Mouse (Mus musculus) midbrain, embryonic 11.5 days (tissue): Measurements from ENCODE around the gene Trim7. TPM values are rescaled to one million over a fixed set of nuclear protein-coding genes. Genes with fewer than 3 reads are reported as not detected.
"Not testable (repeated sequence)": the region's sequence is repeated elsewhere in the genome, so short reads cannot be mapped to it uniquely, and the experiment has no call there.

Experiments
- ATAC-seq: fragments of 200-750 bp; cut with Nextera tagmentation; 2 replicates; pipeline ENCODE4 v1.8.0; 2017; ENCODE audit warnings: moderate TSS enrichment, moderate library complexity; ENCODE audit not compliant: low FRiP score
- DNase-seq: peaks from one replicate; pipeline ENCODE4 v3.0.0; 2015; ENCODE audit warnings: low spot score; ENCODE audit errors: missing footprints
- H3K27ac ChIP-seq: fragments of 300-500 bp; sonication (generic); 2 replicates; pipeline ENCODE4 v1.5.1; 2014; ENCODE audit warnings: low read depth, low read length
- H3K27me3 ChIP-seq: fragments of 300-500 bp; sonication (generic); 2 replicates; pipeline ENCODE4 v1.6.1; 2014; ENCODE audit warnings: mild to moderate bottlenecking, low read length, moderate library complexity, mixed read lengths; ENCODE audit not compliant: control insufficient read depth, insufficient read depth
- H3K36me3 ChIP-seq: fragments of 300-500 bp; sonication (generic); 2 replicates; pipeline ENCODE4 v1.6.1; 2014; ENCODE audit warnings: mild to moderate bottlenecking, low read length, moderate library complexity, mixed read lengths; ENCODE audit not compliant: control insufficient read depth, insufficient read depth
- H3K4me1 ChIP-seq: fragments of 300-500 bp; sonication (generic); 2 replicates; pipeline ENCODE4 v1.6.1; 2014; ENCODE audit warnings: low read length; ENCODE audit not compliant: control insufficient read depth, insufficient read depth
- H3K4me2 ChIP-seq: fragments of 300-500 bp; sonication (generic); 2 replicates; pipeline ENCODE4 v1.6.1; 2014; ENCODE audit warnings: mild to moderate bottlenecking, moderate library complexity
- H3K4me3 ChIP-seq: fragments of 300-500 bp; sonication (generic); 2 replicates; pipeline ENCODE4 v1.5.1; 2014; ENCODE audit warnings: low read depth, low read length
- H3K9ac ChIP-seq: fragments of 300-500 bp; sonication (generic); 2 replicates; pipeline ENCODE4 v1.6.1; 2014; ENCODE audit warnings: low read length
- H3K9me3 ChIP-seq: fragments of 300-500 bp; sonication (generic); 2 replicates; pipeline ENCODE4 v1.6.1; 2016; ENCODE audit warnings: low read length; ENCODE audit not compliant: control insufficient read depth
- WGBS: fragments of 180-500 bp; shearing (Covaris S2); extraction: QIAGEN DNeasy Blood & Tissue Kit; methylation state at CpG from one replicate; pipeline ENCODE4 v1.1.7; 2014; 5-methylcytosine and 5-hydroxymethylcytosine counted together
- polyA plus RNA-seq: library from polyadenylated mRNA; unstranded; fragments of >200 nt; fragmentation: Nextera tagmentation; extraction: Ambion mirVana; gene quantifications from 2 replicates; pipeline ENCODE4 v1.2.1, GENCODE M21; 2014

The Trim7 gene
- polyA plus RNA-seq, 1 experiment from 2014 or later = 0.40 TPM

GRCm38 (mm10) chr11:48840805-48841204 is 14.9 kb downstream of the Trim7 start:
- Histone ChIP-seq H3K4me2 (no peak overlapping the region), H3K4me3 (no peak overlapping the region), H3K4me1 (peaks cover 9% of the 10 kb centered on the region), H3K9ac (no peak overlapping the region), H3K27ac (no peak overlapping the region), H3K9me3 (no peaks in the 10 kb centered on the region), H3K27me3 (peaks cover 25% of the 10 kb centered on the region), H3K36me3 (no peaks in the 10 kb centered on the region)
- DNase-seq = no peak
- ATAC-seq = no peak

GRCm38 (mm10) chr11:48841213-48841612 is 15.3 kb downstream of the Trim7 start:
- ATAC-seq = no peak
- DNase-seq = no peak
- no peak overlapping the region for H3K4me2 ChIP-seq
- no peaks in the 10 kb centered on the region for H3K9me3 ChIP-seq
- peaks cover 9% of the 10 kb centered on the region for H3K4me1 ChIP-seq
- peaks cover 22% of the 10 kb centered on the region for H3K27me3 ChIP-seq
- H3K27ac ChIP-seq = no peak overlapping the region
- H3K9ac ChIP-seq = no peak overlapping the region
- 91% methylated on average over 5 of the region's 5 CpGs for WGBS
- no peaks in the 10 kb centered on the region for H3K36me3 ChIP-seq
- H3K4me3 ChIP-seq = no peak overlapping the region

- no peaks in the 10 kb centered on the region for H3K9me3 ChIP-seq
- WGBS = 75% methylated on average over 4 of the region's 4 CpGs
- H3K9ac ChIP-seq = no peak overlapping the region
- no peak overlapping the region for H3K27ac ChIP-seq
- peaks cover 13% of the 10 kb centered on the region; the same call in 1 of the 2 replicates for H3K27me3 ChIP-seq
- H3K4me2 ChIP-seq = no peak overlapping the region
- DNase-seq (no peak), ATAC-seq (no peak)
- peaks cover 5% of the 10 kb centered on the region for H3K4me1 ChIP-seq
- H3K36me3 ChIP-seq = no peaks in the 10 kb centered on the region
- no peak overlapping the region for H3K4me3 ChIP-seq
Observed at GRCm38 (mm10) chr11:48842378-48842792, 16.4 kb downstream of the Trim7 start.

DNA sequence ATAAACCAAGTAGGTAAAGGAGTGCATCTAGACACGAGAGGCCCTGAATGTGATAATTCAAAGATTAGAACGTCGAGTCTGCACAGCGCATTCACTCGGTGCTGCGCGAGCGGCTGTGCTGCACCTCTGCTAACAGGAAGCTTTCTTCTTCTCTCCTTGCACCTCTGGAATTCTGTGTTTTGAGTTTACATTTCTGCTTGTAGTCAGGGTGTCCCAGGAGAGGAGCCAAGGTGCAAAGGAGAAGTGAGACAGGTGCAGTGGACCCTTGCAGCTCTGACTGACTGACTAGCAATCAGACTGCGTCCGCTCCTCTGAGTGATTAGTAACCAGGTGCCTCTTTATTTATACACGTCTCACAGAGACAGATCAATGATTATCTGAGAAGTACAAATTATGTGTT is 17.3 kb downstream of the Trim7 start:
- no peak overlapping the region for H3K4me3 ChIP-seq
- no peak overlapping the region for H3K27ac ChIP-seq
- H3K9me3 ChIP-seq = no peaks in the 10 kb centered on the region
- H3K4me1 ChIP-seq = peaks cover 5% of the 10 kb centered on the region
- H3K27me3 ChIP-seq = peaks cover 12% of the 10 kb centered on the region; the same call in 1 of the 2 replicates
- H3K9ac ChIP-seq = no peak overlapping the region
- no peak overlapping the region for H3K4me2 ChIP-seq
- 84% methylated on average over 11 of the region's 11 CpGs for WGBS
- no peak for ATAC-seq
- no peak for DNase-seq
- H3K36me3 ChIP-seq = no peaks in the 10 kb centered on the region

DNA sequence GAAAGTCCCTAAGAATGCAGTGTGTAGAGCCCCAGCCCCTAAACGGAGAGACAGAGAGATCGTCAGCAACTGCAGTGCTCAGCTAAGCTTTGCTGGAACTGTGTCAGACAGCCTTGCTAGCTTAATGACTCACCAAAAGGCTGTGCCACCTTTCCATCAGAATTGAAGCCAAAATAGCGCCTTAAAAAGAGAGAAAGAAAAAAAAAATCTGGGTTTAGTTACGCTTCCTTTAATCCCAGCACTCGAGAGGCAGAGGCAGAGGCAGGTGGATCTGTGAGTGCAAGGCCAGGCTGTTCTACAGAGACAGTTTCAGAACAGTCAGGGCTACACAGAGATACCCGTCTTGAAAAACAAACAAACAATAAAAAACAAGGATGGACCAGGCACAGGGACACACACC is 18.4 kb downstream of the Trim7 start:
- H3K27ac ChIP-seq = no peak overlapping the region
- H3K9me3 ChIP-seq = no peaks in the 10 kb centered on the region
- no peaks in the 10 kb centered on the region for H3K4me1 ChIP-seq
- no peaks in the 10 kb centered on the region for H3K36me3 ChIP-seq
- DNase-seq (peak; percentile 62), ATAC-seq (no peak)
- H3K4me3 ChIP-seq = no peak overlapping the region
- no peak overlapping the region for H3K4me2 ChIP-seq
- H3K9ac ChIP-seq = no peak overlapping the region
- whole genome bisulfite sequencing = 53% methylated on average over 6 of the region's 6 CpGs
- H3K27me3 ChIP-seq = peaks cover 2% of the 10 kb centered on the region; the same call in 1 of the 2 replicates

- no peaks in the 10 kb centered on the region for H3K4me1 ChIP-seq
- H3K4me3 ChIP-seq = no peak overlapping the region
- no peak overlapping the region for H3K9ac ChIP-seq
- H3K36me3 ChIP-seq = no peaks in the 10 kb centered on the region
- 41% methylated on average over 13 of the region's 13 CpGs for WGBS
- H3K4me2 ChIP-seq = no peak overlapping the region
- H3K27ac ChIP-seq = no peak overlapping the region
- DNase-seq (peak; percentile 21), ATAC-seq (no peak)
- H3K9me3 ChIP-seq = no peaks in the 10 kb centered on the region
- no peaks in the 10 kb centered on the region for H3K27me3 ChIP-seq
Observed at GRCm38 (mm10) chr11:48845244-48845815, 19.4 kb downstream of the Trim7 start.

DNA sequence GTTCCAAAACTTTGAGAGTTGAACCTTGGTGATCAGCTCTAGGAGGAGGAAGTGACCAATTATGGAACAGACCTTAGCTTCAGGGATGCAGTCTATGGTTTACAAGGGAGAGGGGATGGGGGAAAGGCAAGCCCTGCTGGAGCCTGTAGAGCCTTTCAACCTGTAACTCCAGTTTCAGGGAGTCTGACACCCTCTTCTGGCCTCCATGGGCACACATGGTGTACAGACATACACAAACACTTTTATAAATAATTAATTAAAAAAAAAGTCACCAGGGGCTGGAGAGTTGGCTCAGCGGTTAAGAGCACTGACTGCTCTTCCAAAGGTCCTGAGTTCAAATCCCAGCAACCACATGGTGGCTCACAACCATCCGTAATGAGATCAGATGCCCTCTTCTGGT is 20.4 kb downstream of the Trim7 start:
- H3K27ac ChIP-seq, H3K9ac ChIP-seq, H3K4me1 ChIP-seq, H3K4me2 ChIP-seq, H3K27me3 ChIP-seq, H3K4me3 ChIP-seq, ATAC-seq, H3K36me3 ChIP-seq, H3K9me3 ChIP-seq: not testable (repeated sequence)
- WGBS = 79% methylated on average over 2 of the region's 2 CpGs
- DNase-seq = peak; percentile 72

- no peak overlapping the region for H3K4me3 ChIP-seq
- H3K4me1 ChIP-seq = no peaks in the 10 kb centered on the region
- ATAC-seq (no peak), DNase-seq (no peak)
- no peaks in the 10 kb centered on the region for H3K27me3 ChIP-seq
- no peaks in the 10 kb centered on the region for H3K36me3 ChIP-seq
- no peak overlapping the region for H3K27ac ChIP-seq
- no peak overlapping the region for H3K9ac ChIP-seq
- no peak overlapping the region for H3K4me2 ChIP-seq
- 64% methylated on average over 5 of the region's 5 CpGs for WGBS
- H3K9me3 ChIP-seq = no peaks in the 10 kb centered on the region
Observed at GRCm38 (mm10) chr11:48846881-48847280, 20.9 kb downstream of the Trim7 start.

DNA sequence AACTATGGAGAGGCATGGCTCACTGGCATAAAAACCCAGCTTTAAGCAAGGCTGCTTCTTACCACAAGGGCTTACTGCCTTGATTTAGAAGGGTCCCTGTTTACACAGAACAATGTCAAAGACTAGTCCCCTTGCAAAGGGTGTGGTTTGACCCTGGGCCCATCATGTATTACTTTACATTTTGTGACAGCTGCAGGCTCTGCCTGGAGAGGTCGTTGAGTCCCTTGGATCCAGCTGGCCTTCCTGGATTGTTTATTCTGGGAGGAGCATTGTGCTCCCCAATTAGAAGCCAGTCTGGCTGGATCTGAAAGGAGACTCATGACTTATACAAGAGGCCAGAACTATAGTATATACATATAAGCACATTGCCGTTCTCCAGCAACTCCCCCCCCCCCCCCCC is 24.3 kb downstream of the Trim7 start:
- DNase-seq = peak; percentile 37
- Histone ChIP-seq H3K9me3 (no peaks in the 10 kb centered on the region), H3K4me3 (no peak overlapping the region), H3K4me1 (peaks cover 3% of the 10 kb centered on the region; the same call in 1 of the 2 replicates), H3K27ac (no peak overlapping the region), H3K9ac (no peak overlapping the region), H3K27me3 (no peaks in the 10 kb centered on the region), H3K36me3 (no peaks in the 10 kb centered on the region), H3K4me2 (no peak overlapping the region)
- 72% methylated on average over 2 of the region's 2 CpGs for WGBS
- ATAC-seq = no peak
